Mouse (Mus musculus): ENCODE measurements around the gene Clmn.

Clmn gene

GRCm38 (mm10) chr12:104864439-104865165, at the start of gene Clmn:
TSS of gene Clmn (minus strand) at chr12:104865076.
- DNase-seq (ENCODE audit: low spot score) = no peak

GRCm38 (mm10) chr12:104912990-104913389, 48.1 kb upstream of the Clmn start:
- DNase-seq (ENCODE audit: low spot score) = no peak

DNA sequence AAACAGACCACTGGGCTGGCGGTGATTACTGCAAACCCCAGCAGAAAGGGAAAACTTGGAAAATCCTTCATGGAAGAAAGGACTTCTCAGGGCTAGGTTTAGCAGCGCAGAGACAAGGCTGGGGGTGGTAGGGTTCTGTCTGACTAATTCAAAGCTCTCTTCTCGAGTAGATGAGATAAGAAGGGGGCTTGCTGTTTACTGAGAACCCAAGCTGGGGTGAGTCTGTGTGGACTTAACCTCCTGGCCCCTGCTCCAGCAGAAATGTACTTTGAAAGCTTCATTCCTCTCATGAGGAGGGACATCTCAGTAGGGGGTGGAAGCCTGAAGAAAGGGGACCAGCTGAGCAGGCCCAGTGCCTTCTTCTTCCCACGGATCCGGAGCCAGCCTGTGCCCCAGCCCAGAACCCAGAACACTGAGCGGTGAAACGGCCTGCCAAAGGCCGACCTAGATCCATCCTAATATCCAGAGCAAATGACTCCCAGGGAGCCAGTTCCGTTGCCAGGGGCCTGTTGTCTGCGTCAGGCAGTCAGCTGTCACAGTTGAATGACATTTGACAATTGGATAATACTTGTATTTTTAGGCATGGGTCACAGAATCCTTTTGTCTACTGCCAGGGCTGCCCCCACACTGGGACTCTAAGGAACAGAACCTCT, 47.5 kb upstream of the Clmn start:
- DNase-seq (ENCODE audit: low spot score) = no peak

GRCm38 (mm10) chr12:104909750-104910149, 44.9 kb upstream of the Clmn start:
- no peak for DNase-seq (ENCODE audit: low spot score)

GRCm38 (mm10) chr12:104908986-104909385, 44.1 kb upstream of the Clmn start:
- no peak for DNase-seq (ENCODE audit: low spot score)

DNA sequence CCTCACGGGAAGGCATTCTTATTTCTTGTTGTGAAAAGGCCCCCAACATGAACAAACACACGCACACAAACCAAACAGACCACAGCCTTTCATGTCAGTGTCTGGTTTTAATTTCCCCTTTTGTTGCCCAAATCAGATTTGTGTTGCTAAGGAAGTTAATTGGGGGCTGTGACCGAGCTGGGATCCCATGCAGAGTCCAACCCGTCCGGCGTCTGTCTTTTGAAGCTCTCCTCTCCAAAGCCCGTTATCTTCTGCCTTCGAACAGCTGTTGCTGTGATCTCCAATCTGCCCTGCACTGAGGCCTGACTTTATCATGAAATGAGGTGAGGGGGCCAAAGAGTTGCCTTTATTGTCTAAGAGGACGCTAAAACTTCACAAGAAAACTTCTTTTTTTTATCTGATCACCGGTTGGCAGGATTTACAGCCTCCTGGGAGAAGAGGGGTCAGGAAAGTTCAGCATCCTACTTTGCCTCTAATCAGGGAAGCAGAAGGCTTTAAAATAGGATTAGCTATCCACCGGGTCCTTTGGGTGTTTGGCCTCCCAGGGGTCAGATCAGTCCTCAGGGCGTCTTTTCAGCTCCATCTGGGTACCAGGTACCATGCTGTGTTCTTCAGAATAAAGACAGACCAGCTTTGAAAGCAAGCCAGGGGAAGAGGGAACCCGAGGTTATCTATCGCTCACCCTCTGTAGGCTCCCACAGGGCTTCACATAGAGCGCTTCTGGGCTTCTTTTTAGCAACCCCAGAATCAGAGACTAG, 43.3 kb upstream of the Clmn start:
- DNase-seq (ENCODE audit: low spot score) = no peak

- DNase-seq (ENCODE audit: low spot score) = peak; percentile 12
Observed at GRCm38 (mm10) chr12:104907133-104907532, 42.3 kb upstream of the Clmn start.

- DNase-seq (ENCODE audit: low spot score) = no peak
Observed at GRCm38 (mm10) chr12:104904138-104904537, 39.3 kb upstream of the Clmn start.

- no peak for DNase-seq (ENCODE audit: low spot score)
Observed at GRCm38 (mm10) chr12:104902392-104903053, 37.6 kb upstream of the Clmn start.

GRCm38 (mm10) chr12:104901320-104901719, 36.4 kb upstream of the Clmn start:
- DNase-seq (ENCODE audit: low spot score) = no peak

DNA sequence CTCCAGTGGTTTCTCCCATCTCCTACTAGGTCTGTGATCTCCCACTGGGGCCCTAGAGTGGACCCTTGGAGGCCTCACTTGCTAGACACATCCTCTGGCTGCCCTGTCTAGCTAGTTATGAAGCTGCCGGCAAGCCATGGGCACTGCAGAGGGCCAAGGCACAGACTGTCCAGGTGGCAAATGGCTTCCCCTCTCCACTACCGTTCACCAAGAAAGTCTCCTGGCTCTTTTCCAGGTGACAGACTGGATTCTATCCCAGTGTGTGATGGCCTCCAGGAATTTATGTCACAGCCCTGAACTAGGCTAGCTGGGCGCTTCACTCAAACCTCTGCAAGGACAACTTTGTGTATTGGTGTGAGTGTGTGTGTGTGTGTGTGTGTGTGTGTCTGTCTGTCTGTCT, 35.0 kb upstream of the Clmn start:
- DNase-seq (ENCODE audit: low spot score) = no peak

- DNase-seq (ENCODE audit: low spot score) = no peak
Observed at GRCm38 (mm10) chr12:104899161-104899560, 34.3 kb upstream of the Clmn start.

- DNase-seq (ENCODE audit: low spot score) = no peak
Observed at GRCm38 (mm10) chr12:104898718-104899117, 33.8 kb upstream of the Clmn start.

DNA sequence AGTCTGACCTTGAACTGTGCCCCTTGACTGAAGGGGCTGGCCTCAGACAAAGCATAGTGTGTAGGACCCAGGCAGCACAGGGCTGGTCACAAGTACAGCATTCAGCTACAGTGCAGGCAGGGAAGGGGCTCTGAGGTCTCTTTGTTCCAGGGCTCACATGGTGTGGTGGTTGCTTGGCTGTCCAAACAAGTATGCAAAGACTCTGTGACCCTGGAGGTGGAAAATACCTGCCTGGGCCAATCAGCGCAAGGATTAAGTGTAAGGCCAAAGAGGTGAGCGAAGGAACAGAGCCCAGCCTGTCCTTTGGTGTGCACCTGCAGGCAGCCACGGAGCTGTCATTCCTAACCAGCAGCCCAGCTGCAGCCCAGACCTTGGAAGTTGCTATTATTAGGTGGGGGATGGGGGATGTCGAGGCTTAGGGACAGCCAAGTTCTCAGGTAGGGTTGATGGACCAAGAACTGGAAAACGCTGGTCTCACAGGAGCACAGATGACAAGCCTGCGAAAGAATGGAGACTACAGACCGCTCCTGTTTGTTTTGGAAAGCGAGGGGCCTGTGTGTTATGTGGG, 32.3 kb upstream of the Clmn start:
- DNase-seq (ENCODE audit: low spot score) = no peak

DNA sequence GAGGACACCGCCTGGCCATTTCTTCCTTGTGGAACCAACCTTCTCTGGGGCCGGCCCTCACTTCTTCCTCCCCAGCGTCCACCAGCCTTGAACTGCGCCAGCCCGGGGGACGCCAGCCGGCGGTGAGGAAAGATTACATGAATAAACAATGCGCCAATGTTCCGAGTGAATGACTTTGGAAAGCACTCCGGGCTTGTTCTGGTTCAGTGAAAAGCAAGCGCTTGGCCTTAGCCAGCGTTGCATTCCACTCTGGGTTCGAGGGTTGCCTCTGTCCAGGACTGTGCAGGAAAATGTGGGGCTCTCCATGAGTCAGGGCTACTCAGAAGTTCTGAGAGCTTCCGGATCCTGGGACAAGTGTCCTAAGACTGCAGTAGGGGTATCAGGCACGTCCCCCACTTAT, 31.8 kb upstream of the Clmn start:
- no peak for DNase-seq (ENCODE audit: low spot score)

- no peak for DNase-seq (ENCODE audit: low spot score)
Observed at GRCm38 (mm10) chr12:104892245-104892644, 27.4 kb upstream of the Clmn start.

DNA sequence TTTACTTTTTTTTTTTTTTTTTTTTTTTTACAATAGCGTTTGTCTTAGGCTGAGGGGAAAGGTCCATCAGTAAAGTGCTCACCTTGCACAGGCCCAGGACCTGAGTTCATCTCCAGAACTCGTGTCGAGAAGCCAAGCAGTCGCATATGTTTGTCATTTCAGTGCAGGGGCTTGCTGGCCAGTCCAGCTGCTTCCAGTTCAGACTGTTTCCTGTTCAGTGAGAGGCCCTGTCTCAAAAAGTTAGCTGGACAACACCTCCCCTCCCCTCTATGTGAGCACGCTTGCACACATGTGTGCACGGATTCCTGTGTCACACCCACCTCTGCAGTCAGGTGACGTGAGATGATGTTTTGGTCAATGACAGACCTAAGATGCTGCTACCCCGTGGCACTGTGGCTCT, 25.2 kb upstream of the Clmn start:
- no peak for DNase-seq (ENCODE audit: low spot score)

GRCm38 (mm10) chr12:104886104-104886503, 21.2 kb upstream of the Clmn start:
- no peak for DNase-seq (ENCODE audit: low spot score)

- DNase-seq (ENCODE audit: low spot score) = no peak
Observed at GRCm38 (mm10) chr12:104882533-104882932, 17.7 kb upstream of the Clmn start.

GRCm38 (mm10) chr12:104882061-104882460, 17.2 kb upstream of the Clmn start:
- DNase-seq (ENCODE audit: low spot score) = no peak

DNA sequence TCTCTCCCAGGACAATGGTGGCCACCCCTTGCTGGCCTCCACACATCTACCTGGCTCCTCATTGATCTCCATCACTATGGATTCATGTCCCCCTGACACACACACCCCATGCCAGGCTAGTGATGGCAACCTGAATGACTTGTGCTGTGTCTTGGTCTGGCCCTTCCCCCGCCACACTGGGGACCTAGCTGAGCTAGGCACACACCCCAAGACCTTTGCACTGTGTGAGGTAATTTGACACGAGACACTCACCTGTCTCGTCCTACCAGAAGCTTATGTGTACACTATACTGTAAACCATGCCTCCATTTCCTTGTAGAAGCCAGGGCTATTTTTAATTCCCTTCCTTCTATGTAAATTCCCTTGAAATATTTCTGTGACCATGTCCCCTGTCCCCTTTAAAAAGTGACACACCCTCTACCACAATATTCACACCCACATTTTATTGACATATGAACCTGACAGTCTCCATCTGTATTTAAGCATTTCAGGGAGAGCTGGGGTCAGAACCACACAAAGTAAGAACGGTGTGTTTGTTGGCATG, 16.7 kb upstream of the Clmn start:
- no peak for DNase-seq (ENCODE audit: low spot score)

DNA sequence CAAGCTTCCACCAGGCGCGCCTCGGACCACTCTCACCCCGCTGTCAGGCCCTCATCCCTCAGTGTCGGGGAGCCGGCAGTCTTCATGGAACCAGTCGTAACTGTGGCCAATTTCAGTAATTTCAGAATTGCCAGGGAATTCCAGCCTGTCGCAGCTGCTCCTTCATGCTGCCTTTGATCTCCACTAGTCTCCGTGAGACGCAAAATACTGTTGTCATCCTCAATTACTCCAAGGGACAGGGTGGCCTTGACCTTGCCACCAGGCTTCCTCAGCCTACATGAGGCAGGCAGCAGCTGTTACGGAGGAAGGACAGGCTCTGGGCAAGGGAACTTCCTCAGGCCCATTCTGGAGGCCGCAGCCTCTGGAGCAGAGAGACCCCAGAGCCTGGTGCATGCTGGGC, 15.5 kb upstream of the Clmn start:
- DNase-seq (ENCODE audit: low spot score) = no peak
